Mouse (Mus musculus) liver, embryonic 16.5 days (tissue): Measurements from ENCODE around the gene Smc5. TPM values are rescaled to one million over a fixed set of nuclear protein-coding genes. Genes with fewer than 3 reads are reported as not detected.

Source experiments
- ATAC-seq: fragments of 200-750 bp; cut with Nextera tagmentation; 2 replicates; pipeline ENCODE4 v1.8.0; 2017; ENCODE audit warnings: low read depth, mild to moderate bottlenecking, moderate number of reproducible peaks, moderate library complexity
- H3K27ac ChIP-seq: fragments of 300-500 bp; sonication (generic); 2 replicates; pipeline ENCODE4 v1.5.1; 2014; ENCODE audit warnings: mild to moderate bottlenecking, low read length
- H3K27me3 ChIP-seq: fragments of 300-500 bp; sonication (generic); 2 replicates; pipeline ENCODE4 v1.6.1; 2014; ENCODE audit warnings: low read depth, low read length, mixed read lengths; ENCODE audit not compliant: control insufficient read depth, insufficient read depth
- H3K36me3 ChIP-seq: fragments of 300-500 bp; sonication (generic); 2 replicates; pipeline ENCODE4 v1.6.1; 2014; ENCODE audit warnings: mild to moderate bottlenecking; ENCODE audit not compliant: control insufficient read depth, insufficient read depth
- H3K4me1 ChIP-seq: fragments of 300-500 bp; sonication (generic); 2 replicates; pipeline ENCODE4 v1.6.1; 2014; ENCODE audit warnings: low read depth, low read length, mixed read lengths; ENCODE audit not compliant: control insufficient read depth
- H3K4me2 ChIP-seq: fragments of 300-500 bp; sonication (generic); 2 replicates; pipeline ENCODE4 v1.6.1; 2014; ENCODE audit warnings: low read depth, low read length, mixed read lengths
- H3K4me3 ChIP-seq: fragments of 300-500 bp; sonication (generic); 2 replicates; pipeline ENCODE4 v1.5.1; 2014; ENCODE audit warnings: low read depth, mild to moderate bottlenecking, low read length
- H3K9ac ChIP-seq: fragments of 300-500 bp; sonication (generic); 2 replicates; pipeline ENCODE4 v1.6.1; 2014; ENCODE audit warnings: low read depth, low read length
- H3K9me3 ChIP-seq: fragments of 300-500 bp; sonication (generic); replicated peaks from 2 replicates; pipeline ENCODE4 v1.6.1; 2016; ENCODE audit warnings: low read length; ENCODE audit not compliant: control insufficient read depth
- whole genome bisulfite sequencing: fragments of 180-500 bp; shearing (Covaris S2); extraction: QIAGEN DNeasy Blood & Tissue Kit; methylation state at CpG from one replicate; pipeline ENCODE4 v1.1.7; 2014; ENCODE audit not compliant: insufficient replicate concordance; 5-methylcytosine and 5-hydroxymethylcytosine counted together
- polyA plus RNA-seq: library from polyadenylated mRNA; unstranded; fragments of >200 nt; fragmentation: Nextera tagmentation; extraction: Ambion mirVana; gene quantifications from 2 replicates; pipeline ENCODE4 v1.2.1, GENCODE M21; 2015

Smc5 gene
- polyA plus RNA-seq, 1 experiment from 2014 or later = 10.8 TPM

DNA sequence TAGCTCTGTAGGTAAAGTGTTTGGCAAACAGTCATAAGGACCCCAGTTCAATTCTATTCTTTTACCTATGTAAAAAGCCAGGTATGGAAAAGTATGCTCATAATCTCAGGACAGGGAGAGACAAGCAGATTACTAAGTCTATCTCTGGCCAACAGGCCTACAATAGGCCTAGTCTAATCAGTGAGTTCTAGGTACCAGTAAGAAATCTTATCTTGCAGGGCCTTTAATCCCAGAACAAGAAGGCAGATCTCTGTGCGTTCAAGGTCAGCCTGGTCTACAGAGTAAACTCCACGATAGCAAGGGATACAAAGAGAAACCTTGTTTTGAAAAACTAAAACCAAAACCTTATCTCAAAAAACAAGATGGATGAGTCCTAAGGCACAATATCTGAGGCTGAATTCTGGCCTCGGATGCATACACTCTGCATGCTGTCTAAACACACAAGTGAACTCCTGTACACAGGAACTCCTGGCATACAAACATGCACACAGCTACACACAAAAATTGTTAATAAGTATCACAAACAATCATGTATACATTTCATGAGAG, 70.1 kb downstream of the Smc5 start:
- peak; percentile 63 for ATAC-seq
- 29% methylated on average over 3 of the region's 3 CpGs for WGBS

DNA sequence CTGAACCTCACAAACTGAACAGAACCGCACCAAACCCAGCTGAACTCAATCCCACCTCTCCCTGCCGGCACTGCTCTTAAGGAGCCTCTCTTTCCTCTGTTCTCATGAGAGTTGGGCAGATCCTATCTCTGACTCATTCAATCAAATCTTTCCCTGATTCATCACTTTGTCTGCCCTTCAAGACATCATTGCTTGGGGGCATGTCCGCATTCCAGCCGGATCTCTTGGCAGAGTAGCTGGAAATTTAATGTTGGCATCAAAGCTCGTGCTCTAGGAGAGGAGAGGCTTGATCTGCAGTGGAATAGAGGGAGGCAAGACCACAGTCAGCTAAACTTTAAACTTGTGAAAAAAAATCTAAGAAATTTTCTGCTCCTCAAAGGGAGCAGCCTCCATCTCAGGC, 71.6 kb downstream of the Smc5 start:
- no peak overlapping the region for H3K4me2 ChIP-seq
- H3K27ac ChIP-seq = no peak overlapping the region
- no peaks in the 10 kb centered on the region for H3K9me3 ChIP-seq
- peaks cover 11% of the 10 kb centered on the region for H3K36me3 ChIP-seq
- 86% methylated on average over 5 of the region's 5 CpGs for WGBS
- no peak for ATAC-seq
- no peak overlapping the region for H3K4me3 ChIP-seq
- no peaks in the 10 kb centered on the region; the same call in 1 of the 2 replicates for H3K4me1 ChIP-seq
- no peak overlapping the region for H3K9ac ChIP-seq
- H3K27me3 ChIP-seq = no peaks in the 10 kb centered on the region

More for the DNA sequence above, 70.1 kb downstream of the Smc5 start:
- H3K4me2 ChIP-seq = no peak overlapping the region
- H3K36me3 ChIP-seq = peaks cover 15% of the 10 kb centered on the region
- no peak overlapping the region for H3K4me3 ChIP-seq
- no peaks in the 10 kb centered on the region for H3K27me3 ChIP-seq
- no peaks in the 10 kb centered on the region for H3K9me3 ChIP-seq
- H3K4me1 ChIP-seq = no peaks in the 10 kb centered on the region; the same call in 1 of the 2 replicates
- no peak overlapping the region for H3K9ac ChIP-seq
- H3K27ac ChIP-seq = no peak overlapping the region

DNA sequence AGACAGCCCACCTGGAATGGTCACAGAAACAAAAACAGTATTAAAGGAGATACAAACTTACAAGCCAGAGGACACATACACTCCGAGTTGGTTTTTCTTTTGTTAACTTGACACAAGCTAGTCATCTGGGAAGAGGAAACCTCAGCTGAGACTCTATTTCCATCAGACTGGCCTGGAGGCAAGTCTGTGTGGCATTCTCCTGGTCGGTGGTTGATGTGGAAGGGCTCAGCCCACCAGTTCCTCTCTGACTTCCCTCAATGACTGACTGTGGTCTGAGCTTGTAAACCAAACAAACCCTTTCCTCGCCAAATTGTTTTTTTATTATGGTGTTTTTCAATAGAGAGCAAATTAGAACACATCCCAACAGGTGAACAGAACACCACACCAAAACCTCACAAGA, 80.6 kb downstream of the Smc5 start:
- WGBS = 31% methylated on average over 3 of the region's 3 CpGs
- H3K27ac ChIP-seq = no peak overlapping the region
- no peak overlapping the region for H3K9ac ChIP-seq
- no peak for ATAC-seq
- no peaks in the 10 kb centered on the region for H3K9me3 ChIP-seq
- no peak overlapping the region for H3K4me3 ChIP-seq
- no peaks in the 10 kb centered on the region for H3K27me3 ChIP-seq
- H3K4me2 ChIP-seq = no peak overlapping the region
- H3K36me3 ChIP-seq = no peaks in the 10 kb centered on the region
- H3K4me1 ChIP-seq = no peaks in the 10 kb centered on the region

DNA sequence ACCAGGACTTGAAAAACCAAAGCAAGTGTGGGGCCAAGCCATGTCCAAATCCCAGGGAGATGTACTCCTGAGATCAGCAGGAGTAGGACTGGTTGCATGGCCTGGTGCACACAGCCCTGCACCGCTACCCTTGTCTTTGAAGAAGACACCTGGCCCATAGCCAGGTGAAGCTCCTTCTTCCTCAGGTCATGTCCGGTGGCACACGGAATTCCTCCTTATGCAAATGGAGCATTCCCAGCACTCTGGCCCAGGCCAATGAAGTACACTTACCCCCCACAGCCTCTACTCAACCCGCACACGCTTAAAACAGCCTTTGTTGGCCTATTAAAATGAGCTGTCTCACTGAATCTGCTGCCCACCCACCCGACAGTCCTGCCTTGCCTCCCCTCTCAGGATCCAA, 82.2 kb downstream of the Smc5 start:
- no peak for ATAC-seq
- H3K9ac ChIP-seq = no peak overlapping the region
- H3K4me2 ChIP-seq = no peak overlapping the region
- H3K9me3 ChIP-seq = no peaks in the 10 kb centered on the region
- H3K27me3 ChIP-seq = no peaks in the 10 kb centered on the region
- no peak overlapping the region for H3K27ac ChIP-seq
- 80% methylated on average over 6 of the region's 6 CpGs for WGBS
- no peak overlapping the region for H3K4me3 ChIP-seq
- no peaks in the 10 kb centered on the region for H3K36me3 ChIP-seq
- no peaks in the 10 kb centered on the region for H3K4me1 ChIP-seq

DNA sequence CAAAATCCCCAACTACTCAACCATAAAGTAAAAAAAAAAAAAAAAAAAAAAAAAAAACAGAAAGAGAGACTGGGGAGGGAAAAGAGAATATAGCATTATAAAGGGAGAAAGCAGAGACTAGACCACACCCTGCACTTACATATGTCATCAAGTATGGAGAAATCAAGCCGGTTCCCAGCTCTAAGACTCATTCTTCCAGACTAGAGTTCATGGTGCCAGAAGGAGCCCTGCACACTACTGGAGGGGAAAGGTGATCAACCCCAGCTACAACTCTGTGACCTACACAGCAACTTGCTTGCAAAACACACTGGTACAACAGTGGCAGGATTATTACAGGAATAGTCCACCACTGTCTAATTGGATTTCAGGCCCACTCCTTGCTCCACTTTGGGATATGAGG, 84.0 kb downstream of the Smc5 start:
- H3K36me3 ChIP-seq = no peaks in the 10 kb centered on the region
- H3K4me2 ChIP-seq = no peak overlapping the region
- WGBS = 72% methylated on average over 1 of the region's 1 CpGs
- no peaks in the 10 kb centered on the region for H3K4me1 ChIP-seq
- H3K9ac ChIP-seq = no peak overlapping the region
- H3K4me3 ChIP-seq = no peak overlapping the region
- H3K27me3 ChIP-seq = no peaks in the 10 kb centered on the region
- ATAC-seq = no peak
- H3K9me3 ChIP-seq = no peaks in the 10 kb centered on the region
- H3K27ac ChIP-seq = no peak overlapping the region

DNA sequence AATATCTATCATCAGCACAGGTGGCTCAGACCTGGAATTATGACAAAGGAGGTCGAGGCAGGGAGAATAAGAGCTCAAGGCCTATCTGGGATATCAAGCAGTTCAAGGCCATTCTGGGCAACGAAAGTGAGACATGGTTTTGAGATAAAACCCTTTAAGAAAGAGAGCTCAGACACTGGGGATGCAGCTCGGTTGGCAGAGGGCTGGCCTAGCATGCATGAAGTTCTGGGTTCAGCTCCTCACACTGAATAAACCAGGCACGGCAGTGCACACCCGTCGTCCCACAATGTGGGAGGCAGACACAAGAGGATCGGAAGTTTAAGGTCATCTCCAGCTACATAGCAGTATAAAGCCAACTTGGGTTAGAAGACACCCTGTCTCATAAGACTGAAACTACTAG, 84.7 kb downstream of the Smc5 start:
- Histone ChIP-seq H3K4me2 (no peak overlapping the region), H3K4me1 (no peaks in the 10 kb centered on the region; the same call in 1 of the 2 replicates), H3K36me3 (no peaks in the 10 kb centered on the region), H3K9me3 (no peaks in the 10 kb centered on the region), H3K4me3 (no peak overlapping the region), H3K9ac (no peak overlapping the region), H3K27ac (no peak overlapping the region), H3K27me3 (no peaks in the 10 kb centered on the region)
- WGBS = 64% methylated on average over 7 of the region's 7 CpGs
- ATAC-seq = no peak

DNA sequence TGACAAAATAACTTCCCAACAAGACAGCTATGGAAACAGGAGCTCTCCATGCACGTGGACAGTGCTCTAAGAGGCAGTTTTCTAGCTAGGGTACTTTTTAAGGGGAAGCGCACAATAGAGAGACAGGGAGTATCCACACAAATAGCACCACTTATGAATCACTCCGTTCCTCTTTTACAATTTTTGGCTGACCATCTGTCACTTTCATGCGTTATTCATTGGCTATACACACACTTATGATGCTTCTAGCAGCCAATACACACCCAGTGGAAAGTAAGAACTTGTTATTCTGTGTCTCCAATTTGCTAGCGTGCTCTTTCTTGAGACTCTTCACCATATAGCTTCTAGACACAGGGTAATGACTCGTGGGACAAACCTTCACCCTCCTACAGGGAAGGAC, 86.0 kb downstream of the Smc5 start:
- no peak for ATAC-seq
- H3K27ac ChIP-seq = no peak overlapping the region
- H3K4me3 ChIP-seq = no peak overlapping the region
- WGBS = 70% methylated on average over 6 of the region's 6 CpGs
- H3K27me3 ChIP-seq = no peaks in the 10 kb centered on the region
- no peaks in the 10 kb centered on the region; the same call in 1 of the 2 replicates for H3K4me1 ChIP-seq
- no peaks in the 10 kb centered on the region for H3K36me3 ChIP-seq
- H3K9me3 ChIP-seq = no peaks in the 10 kb centered on the region
- no peak overlapping the region for H3K4me2 ChIP-seq
- no peak overlapping the region for H3K9ac ChIP-seq

DNA sequence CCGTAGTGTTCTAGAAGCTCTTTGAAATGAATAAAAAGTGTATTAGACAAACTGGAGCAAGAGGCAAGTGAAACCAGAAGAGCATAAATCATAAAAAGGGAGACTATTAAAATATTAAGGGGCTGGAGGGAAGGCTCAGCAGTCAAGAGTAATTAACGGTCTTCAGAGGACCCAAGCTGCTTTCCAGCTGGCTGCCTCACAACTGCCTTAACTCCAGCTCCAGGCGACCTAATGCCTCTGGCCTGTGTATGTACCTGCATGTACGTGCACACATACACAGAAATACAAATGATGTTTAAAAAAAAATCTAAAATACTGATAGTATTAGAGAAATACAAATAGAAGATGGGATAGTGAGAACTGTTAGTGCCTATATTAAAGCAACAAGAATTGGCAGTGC, 89.6 kb downstream of the Smc5 start:
- 72% methylated on average over 4 of the region's 4 CpGs for WGBS
- H3K36me3 ChIP-seq = no peaks in the 10 kb centered on the region
- no peak overlapping the region for H3K4me3 ChIP-seq
- no peak for ATAC-seq
- no peak overlapping the region for H3K4me2 ChIP-seq
- H3K27ac ChIP-seq = no peak overlapping the region
- H3K27me3 ChIP-seq = no peaks in the 10 kb centered on the region
- no peak overlapping the region for H3K9ac ChIP-seq
- H3K9me3 ChIP-seq = no peaks in the 10 kb centered on the region
- no peaks in the 10 kb centered on the region; the same call in 1 of the 2 replicates for H3K4me1 ChIP-seq

DNA sequence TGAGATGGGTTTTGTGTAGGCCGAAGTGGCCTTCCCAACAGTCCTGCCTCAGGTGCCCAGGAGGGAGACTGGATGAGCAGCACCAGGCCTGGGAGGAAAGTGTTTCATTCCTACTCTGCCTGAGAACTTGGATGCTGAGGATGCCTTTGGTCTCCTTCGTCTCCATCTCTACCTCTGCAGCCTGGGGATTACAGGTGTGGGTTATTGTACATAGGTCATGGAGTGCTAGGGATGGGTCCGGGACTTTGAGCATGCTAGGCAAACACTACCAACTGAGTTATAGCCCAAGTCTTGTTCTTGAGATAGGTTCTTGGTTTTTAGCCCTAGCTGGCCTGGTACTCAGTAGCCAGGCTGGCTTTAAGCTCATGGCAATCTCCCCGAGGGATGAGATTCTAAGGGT, 90.2 kb downstream of the Smc5 start:
- H3K9ac ChIP-seq = no peak overlapping the region
- no peak for ATAC-seq
- 76% methylated on average over 4 of the region's 4 CpGs for WGBS
- H3K4me1 ChIP-seq = no peaks in the 10 kb centered on the region; the same call in 1 of the 2 replicates
- H3K4me2 ChIP-seq = no peak overlapping the region
- no peaks in the 10 kb centered on the region for H3K36me3 ChIP-seq
- H3K4me3 ChIP-seq = no peak overlapping the region
- H3K27ac ChIP-seq = no peak overlapping the region
- no peaks in the 10 kb centered on the region for H3K27me3 ChIP-seq
- no peaks in the 10 kb centered on the region for H3K9me3 ChIP-seq
